Mouse (Mus musculus) hindbrain, postnatal 0 days (tissue): Measurements from ENCODE around the gene Ntn1. TPM values are rescaled to one million over a fixed set of nuclear protein-coding genes. Genes with fewer than 3 reads are reported as not detected.

Experiments
- ATAC-seq: fragments of 200-750 bp; cut with Nextera tagmentation; 2 replicates; pipeline ENCODE4 v1.8.0; 2017; ENCODE audit warnings: mild to moderate bottlenecking, moderate TSS enrichment, moderate library complexity
- DNase-seq: peaks from one replicate; pipeline ENCODE4 v3.0.0-alpha.2; 2015; ENCODE audit warnings: low spot score
- H3K27ac ChIP-seq: fragments of 300-500 bp; sonication (generic); 2 replicates; pipeline ENCODE4 v1.5.1; 2014; ENCODE audit warnings: mild to moderate bottlenecking
- H3K27me3 ChIP-seq: fragments of 300-500 bp; sonication (generic); 2 replicates; pipeline ENCODE4 v1.6.1; 2014; ENCODE audit warnings: low read length, mixed read lengths; ENCODE audit not compliant: insufficient read depth
- H3K36me3 ChIP-seq: fragments of 300-500 bp; sonication (generic); 2 replicates; pipeline ENCODE4 v1.6.1; 2014; ENCODE audit warnings: low read length, mixed read lengths; ENCODE audit not compliant: insufficient read depth
- H3K4me1 ChIP-seq: fragments of 300-500 bp; sonication (generic); 2 replicates; pipeline ENCODE4 v1.6.1; 2014; ENCODE audit warnings: antibody characterized with exemption, low read length, mixed read lengths; ENCODE audit not compliant: insufficient read depth
- H3K4me2 ChIP-seq: fragments of 300-500 bp; sonication (generic); 2 replicates; pipeline ENCODE4 v1.6.1; 2014; ENCODE audit warnings: low read depth, mild to moderate bottlenecking, low read length, moderate library complexity, mixed read lengths
- H3K4me3 ChIP-seq: fragments of 300-500 bp; sonication (generic); 2 replicates; pipeline ENCODE4 v1.5.1; 2014; ENCODE audit warnings: low read length
- H3K9ac ChIP-seq: fragments of 300-500 bp; sonication (generic); replicated peaks from 2 replicates; pipeline ENCODE4 v1.6.1; 2014; ENCODE audit warnings: mild to moderate bottlenecking, low read length, moderate library complexity, mixed read lengths
- H3K9me3 ChIP-seq: fragments of 300-500 bp; sonication (generic); 2 replicates; pipeline ENCODE4 v1.6.1; 2016; ENCODE audit warnings: low read length, mixed read lengths
- CTCF ChIP-seq: IDR thresholded peaks from 2 replicates; pipeline ENCODE4 v1.5.1; 2016; ENCODE audit warnings: antibody characterized with exemption, control low read depth, low read depth
- WGBS: fragments of 180-500 bp; shearing (Covaris S2); extraction: QIAGEN DNeasy Blood & Tissue Kit; methylation state at CpG from one replicate; pipeline ENCODE4 v1.1.7; 2014; 5-methylcytosine and 5-hydroxymethylcytosine counted together
- polyA plus RNA-seq: library from polyadenylated mRNA; unstranded; fragments of >200 nt; fragmentation: Nextera tagmentation; extraction: Ambion mirVana; gene quantifications from 2 replicates; pipeline ENCODE4 v1.2.1, GENCODE M21; 2015
- total RNA-seq: library from RNA; depleted of rRNA; stranded (reverse); fragments of >200 nt; gene quantifications from 2 replicates; pipeline ENCODE4 v1.2.3, GENCODE M21; 2014

The Ntn1 gene
- total and polyA plus RNA-seq, 2 experiments from 2014 or later = 13.8 to 81.7 TPM

DNA sequence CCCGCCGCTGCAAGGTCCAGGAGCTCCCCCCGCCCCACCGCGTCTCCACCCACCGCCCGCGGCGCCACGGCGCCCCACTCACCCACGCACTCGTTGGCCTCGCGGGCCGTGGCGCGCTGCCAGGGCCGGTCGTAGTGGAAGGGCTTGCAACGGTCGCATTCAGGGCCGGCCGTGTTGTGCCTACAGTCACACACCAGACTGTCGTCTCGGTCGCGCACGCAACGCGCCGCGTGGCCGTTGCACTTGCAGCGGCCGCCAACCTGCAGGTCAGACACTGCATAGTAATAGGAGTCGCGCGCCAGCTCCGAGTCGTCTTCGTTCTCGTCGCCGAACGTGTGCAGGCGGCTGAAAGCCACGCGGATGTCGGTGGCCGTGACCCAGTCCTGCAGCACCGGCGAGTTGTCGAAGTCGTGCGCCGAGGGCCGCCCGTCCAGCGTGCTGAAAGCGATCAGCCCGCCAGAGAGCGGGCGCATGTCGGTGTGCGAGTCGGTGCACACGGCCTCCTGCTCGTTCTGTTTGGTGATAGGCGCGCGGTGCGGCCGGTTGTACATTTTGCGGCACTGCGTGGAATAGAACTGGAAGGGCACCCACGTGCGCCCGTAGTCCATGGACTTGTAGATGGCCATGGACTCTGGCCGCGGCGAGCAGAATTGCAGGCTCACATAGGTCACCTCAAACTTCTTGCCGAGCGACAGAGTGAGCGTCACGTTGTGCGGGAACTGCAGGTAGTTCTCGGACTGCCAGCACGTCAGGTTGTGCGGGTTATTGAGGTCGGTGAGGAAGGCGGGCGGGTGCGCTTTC is 15.4 kb downstream of the Ntn1 start:
- ATAC-seq (peak; percentile 55), DNase-seq (peak; percentile 54)
- Histone ChIP-seq H3K27me3 (peaks cover 14% of the 10 kb centered on the region; the same call in 1 of the 2 replicates), H3K4me3 (peak overlapping the region; percentile 63), H3K4me2 (peak overlapping the region; percentile 78), H3K4me1 (peaks cover 9% of the 10 kb centered on the region), H3K9ac (peak overlapping the region; percentile 56), H3K27ac (no peak overlapping the region), H3K9me3 (no peaks in the 10 kb centered on the region), H3K36me3 (no peaks in the 10 kb centered on the region)
- under 1% methylated on average over 93 of the region's 94 CpGs for WGBS
- TF ChIP-seq CTCF = 0 out of 2 replicates have a peak, but pooled peaks have one; percentile 3

DNA sequence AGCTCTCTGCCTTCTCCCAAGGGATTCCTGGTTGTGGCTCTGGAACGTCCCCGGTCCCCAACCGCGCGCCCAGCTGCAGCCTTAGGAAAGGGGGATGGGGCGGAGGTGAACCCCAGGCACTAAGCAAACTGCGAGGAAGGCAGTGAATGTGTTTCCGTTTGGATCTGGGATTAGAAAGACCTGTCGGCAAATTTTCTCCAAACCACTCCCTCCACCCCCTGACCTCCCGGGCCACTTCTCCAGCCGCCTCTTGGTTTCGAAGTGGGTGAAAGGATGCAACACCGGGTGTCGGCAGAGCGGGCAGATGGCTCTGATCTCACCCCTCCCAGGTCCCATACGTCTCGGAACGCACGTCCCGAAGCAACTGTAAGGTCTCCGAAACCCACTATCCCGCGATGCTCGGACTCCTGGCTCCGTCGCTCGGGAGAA is 16.0 kb downstream of the Ntn1 start:
- Histone ChIP-seq H3K4me2 (peak overlapping the region; percentile 78), H3K9me3 (no peaks in the 10 kb centered on the region), H3K27me3 (peaks cover 14% of the 10 kb centered on the region; the same call in 1 of the 2 replicates), H3K36me3 (no peaks in the 10 kb centered on the region), H3K27ac (no peak overlapping the region), H3K4me3 (peak overlapping the region; percentile 63), H3K9ac (peak overlapping the region; percentile 56), H3K4me1 (peaks cover 9% of the 10 kb centered on the region)
- DNase-seq (peak; percentile 44), ATAC-seq (peak; percentile 8; the same call in 1 of the 2 replicates)
- under 1% methylated on average over 27 of the region's 27 CpGs for WGBS
- TF ChIP-seq CTCF = no peak

DNA sequence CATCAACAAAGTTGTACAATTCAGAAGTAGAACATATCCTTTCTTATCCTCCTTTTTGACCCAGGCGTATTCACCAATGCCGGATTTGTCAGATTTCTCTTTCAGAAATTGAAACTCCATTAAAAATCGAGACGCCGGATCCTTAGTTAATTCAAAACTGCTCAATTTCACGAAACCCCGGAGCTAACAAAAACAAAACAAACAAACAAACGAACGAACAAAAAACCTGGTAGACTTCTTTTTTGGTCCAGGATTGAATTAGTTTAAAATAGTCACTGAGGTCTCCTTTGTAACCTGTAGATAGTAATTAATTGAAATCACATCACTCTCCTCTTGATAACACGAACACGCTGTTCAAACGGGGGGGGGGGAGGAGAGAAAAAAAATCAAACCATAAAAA is 16.5 kb downstream of the Ntn1 start:
- peaks cover 14% of the 10 kb centered on the region; the same call in 1 of the 2 replicates for H3K27me3 ChIP-seq
- H3K27ac ChIP-seq = no peak overlapping the region
- TF ChIP-seq CTCF = no peak
- H3K9me3 ChIP-seq = no peaks in the 10 kb centered on the region
- WGBS = 11% methylated on average over 12 of the region's 12 CpGs
- H3K4me1 ChIP-seq = peaks cover 12% of the 10 kb centered on the region
- DNase-seq = no peak
- H3K36me3 ChIP-seq = no peaks in the 10 kb centered on the region
- peak overlapping the region; percentile 63 for H3K4me3 ChIP-seq
- peak overlapping the region; percentile 78 for H3K4me2 ChIP-seq
- ATAC-seq = no peak
- peak overlapping the region; percentile 56 for H3K9ac ChIP-seq

DNA sequence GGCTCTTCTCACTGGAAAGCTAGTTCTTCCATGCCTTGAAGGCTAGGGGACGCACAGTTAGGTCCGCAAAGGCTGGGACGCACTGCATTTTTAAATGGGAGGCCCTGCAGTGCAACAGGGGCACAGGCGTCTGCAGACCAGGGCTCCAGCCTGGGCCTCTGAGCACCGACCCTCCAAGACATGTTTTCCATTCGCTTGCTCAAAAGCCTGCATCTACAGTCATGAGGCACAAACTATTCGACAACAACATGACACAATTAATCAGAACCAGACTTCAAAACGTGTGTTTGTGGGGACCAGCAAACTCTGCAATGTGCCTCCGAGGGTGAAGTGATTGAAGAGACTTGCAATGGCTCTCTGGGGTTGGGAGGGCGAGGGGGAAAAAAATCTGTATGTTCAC is 17.1 kb downstream of the Ntn1 start:
- Histone ChIP-seq H3K27me3 (peaks cover 14% of the 10 kb centered on the region; the same call in 1 of the 2 replicates), H3K36me3 (no peaks in the 10 kb centered on the region), H3K27ac (no peak overlapping the region), H3K4me1 (peaks cover 12% of the 10 kb centered on the region), H3K4me2 (peak overlapping the region; percentile 78), H3K9me3 (no peaks in the 10 kb centered on the region), H3K4me3 (peak overlapping the region; percentile 63), H3K9ac (no peak overlapping the region; the same call in 1 of the 2 replicates)
- DNase-seq (no peak), ATAC-seq (no peak)
- 31% methylated on average over 10 of the region's 10 CpGs for WGBS
- no peak for TF ChIP-seq CTCF

GRCm38 (mm10) chr11:68381833-68382232 is 18.8 kb downstream of the Ntn1 start:
- Histone ChIP-seq H3K9ac (no peak overlapping the region), H3K4me1 (peaks cover 12% of the 10 kb centered on the region), H3K4me3 (no peak overlapping the region), H3K27ac (no peak overlapping the region), H3K36me3 (no peaks in the 10 kb centered on the region), H3K4me2 (no peak overlapping the region), H3K9me3 (no peaks in the 10 kb centered on the region), H3K27me3 (peaks cover 7% of the 10 kb centered on the region; the same call in 1 of the 2 replicates)
- ATAC-seq (no peak), DNase-seq (no peak)
- WGBS = 93% methylated on average over 1 of the region's 1 CpGs
- no peak for TF ChIP-seq CTCF

DNA sequence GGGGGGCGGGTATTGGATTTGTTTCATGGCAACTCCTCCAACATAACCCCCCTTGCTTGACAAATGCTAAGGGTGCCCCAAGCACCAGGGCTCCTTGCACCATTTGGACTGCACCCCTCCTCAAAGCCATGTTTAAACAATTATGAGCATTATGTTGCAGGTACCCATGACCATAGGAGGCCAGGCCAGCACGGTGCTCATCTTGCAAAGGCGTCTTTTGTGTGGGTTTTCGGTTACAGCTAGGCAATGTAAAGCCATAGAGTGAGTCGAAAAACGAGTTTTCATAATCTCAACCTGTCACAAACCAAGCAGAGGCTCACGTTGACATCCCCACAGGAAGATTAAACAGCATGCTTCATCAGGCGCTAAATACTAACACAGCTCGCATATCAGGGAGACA is 19.3 kb downstream of the Ntn1 start:
- DNase-seq = no peak
- TF ChIP-seq CTCF = no peak
- Histone ChIP-seq H3K27ac (no peak overlapping the region), H3K9ac (no peak overlapping the region), H3K27me3 (peaks cover 7% of the 10 kb centered on the region; the same call in 1 of the 2 replicates), H3K4me2 (no peak overlapping the region), H3K36me3 (no peaks in the 10 kb centered on the region), H3K9me3 (no peaks in the 10 kb centered on the region), H3K4me3 (no peak overlapping the region), H3K4me1 (peaks cover 12% of the 10 kb centered on the region)
- 66% methylated on average over 9 of the region's 9 CpGs for WGBS
- ATAC-seq = no peak
